Mouse (Mus musculus): Measurements from ENCODE around the gene Ap2b1.

Gene Ap2b1

DNA sequence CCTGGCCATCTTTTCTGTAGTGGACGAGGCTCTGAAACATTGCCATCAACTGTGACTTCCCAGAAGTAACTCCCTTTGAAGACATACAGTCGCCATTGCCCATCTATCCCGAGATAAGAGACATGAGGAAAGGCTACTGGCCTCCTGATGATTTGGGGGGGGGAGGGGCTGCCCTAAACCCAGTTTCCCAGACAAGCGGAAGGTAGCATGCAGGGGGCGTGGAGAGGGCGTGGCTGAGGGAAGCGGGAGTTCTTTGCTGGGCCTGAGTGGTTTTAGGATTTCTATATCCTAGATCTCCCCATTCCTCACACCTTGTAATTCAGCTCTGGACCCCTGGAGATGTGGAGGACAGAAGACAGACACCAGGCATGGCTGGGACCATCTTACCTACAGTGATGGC lies 145.0 kb downstream of the Ap2b1 start:
- DNase-seq (ENCODE audit: low spot score): no peak

DNA sequence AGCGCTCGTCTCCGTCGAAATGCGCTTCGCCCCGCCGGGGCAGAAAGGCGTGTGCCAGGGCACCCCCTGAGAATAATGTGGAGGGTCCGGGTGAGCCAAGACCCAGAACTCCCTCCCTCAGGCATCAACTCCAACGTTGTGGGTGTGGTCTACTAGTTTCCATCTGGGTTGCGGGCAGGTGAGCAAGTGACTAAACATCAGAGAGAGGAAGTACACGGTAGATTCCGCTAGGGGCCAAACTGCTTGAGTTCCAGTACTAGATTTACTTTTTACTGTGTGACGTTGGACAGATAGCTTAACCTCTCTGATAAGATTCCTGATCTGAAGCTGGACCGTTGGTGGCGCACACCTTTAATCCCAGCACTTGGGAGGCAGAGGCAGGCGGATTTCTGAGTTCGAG lies 146.2 kb downstream of the Ap2b1 start:
- DNase-seq (ENCODE audit: low spot score): peak; percentile 29

DNA sequence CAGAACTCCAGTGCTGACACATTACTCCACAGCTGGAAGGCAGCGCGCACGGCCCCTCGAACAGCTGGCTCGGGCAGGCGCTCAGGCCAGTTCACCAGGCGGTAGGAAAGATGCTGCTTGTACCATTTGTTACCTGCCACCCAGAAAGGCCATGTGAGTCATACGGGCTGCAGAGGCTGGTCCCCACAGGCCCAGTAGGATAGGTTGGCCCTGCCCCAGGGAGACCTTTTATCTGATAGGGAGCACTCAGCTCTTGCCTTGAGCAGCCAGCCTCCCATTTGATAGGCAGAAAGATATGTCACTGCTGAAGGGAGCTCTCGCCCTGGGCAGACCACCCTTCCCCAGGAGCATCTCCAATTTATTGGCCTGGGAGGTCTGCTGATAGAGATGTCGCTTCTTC lies 148.8 kb downstream of the Ap2b1 start:
- no peak for DNase-seq (ENCODE audit: low spot score)

DNA sequence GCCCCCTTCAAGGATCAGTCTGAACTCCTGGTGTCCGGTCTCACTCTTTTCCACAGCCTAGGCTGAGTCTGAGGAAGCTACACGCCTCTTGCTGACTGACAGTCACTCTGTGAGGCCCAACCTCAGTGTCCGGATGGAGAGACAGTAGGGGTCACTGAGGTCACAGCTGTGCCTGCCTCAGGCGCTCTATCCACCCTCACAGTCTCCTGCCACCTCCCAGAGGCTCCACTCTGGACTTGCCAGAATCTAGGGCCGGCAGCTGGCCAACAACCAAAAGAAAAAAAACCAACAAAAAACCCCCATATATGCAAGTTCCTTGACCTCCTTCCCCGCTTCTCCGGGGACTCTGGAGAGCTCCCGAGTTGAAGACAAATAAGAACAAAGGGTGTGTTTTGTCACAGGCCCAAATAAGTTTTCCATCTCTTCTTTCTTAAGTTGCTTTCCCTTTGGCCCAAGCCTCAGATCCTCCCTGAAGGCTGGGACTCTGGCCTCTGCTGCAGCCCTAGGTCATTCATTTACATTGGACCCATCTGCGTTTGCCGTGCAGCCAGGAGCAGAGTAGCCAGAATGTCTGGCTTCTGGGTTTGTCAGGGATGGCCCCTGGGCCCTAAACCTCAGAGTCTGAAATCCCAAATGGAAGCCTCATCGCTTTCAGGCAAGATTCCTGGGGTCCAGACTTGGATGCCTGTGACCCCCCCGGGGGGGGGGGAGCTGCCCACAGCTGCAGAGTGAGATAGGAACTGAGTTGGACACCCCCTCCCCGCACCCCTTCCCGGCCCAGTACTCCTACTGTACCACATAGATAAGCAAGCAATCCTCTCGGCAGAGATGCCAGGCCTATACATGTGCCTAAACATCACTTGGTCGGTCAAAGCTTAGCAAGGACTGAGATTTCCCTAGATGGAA lies 149.4 kb downstream of the Ap2b1 start:
- no peak for DNase-seq (ENCODE audit: low spot score)

DNA sequence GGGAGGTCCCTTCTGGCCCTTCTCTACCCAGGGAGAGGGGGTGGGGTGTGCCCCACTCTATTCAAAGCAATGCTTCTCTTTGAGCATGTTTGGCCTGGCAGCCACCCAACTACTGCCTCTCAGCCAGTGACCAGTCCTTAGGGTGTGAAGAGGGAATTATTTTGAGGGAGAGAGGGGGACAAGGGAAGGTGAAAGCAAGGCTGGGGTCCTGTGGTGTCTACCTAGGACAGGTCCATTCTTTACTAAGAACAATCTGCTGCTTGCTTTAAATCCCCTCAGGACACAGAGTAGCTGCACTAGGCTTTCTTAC lies 150.1 kb downstream of the Ap2b1 start:
- DNase-seq (ENCODE audit: low spot score): no peak

DNA sequence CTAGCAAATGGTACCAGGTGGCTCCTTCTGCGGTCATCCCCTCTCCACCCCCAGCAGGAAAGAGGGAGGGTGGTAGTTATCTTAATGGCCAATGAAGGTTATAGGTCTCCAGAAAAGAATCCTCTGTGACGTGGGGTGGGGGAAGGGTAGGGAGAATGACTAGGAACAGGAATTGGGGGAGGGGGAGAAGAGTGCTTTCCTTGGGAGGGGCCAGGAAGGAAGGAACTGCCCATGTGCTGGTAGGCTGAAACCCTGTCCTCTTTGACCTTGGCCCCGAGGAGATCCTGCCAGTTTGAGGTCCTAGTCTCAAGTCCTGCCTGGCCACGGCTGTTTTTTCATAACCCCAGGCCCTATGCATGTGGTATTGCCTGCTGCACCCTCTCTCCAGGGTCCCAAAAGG lies 150.5 kb downstream of the Ap2b1 start:
- DNase-seq (ENCODE audit: low spot score): no peak

DNA sequence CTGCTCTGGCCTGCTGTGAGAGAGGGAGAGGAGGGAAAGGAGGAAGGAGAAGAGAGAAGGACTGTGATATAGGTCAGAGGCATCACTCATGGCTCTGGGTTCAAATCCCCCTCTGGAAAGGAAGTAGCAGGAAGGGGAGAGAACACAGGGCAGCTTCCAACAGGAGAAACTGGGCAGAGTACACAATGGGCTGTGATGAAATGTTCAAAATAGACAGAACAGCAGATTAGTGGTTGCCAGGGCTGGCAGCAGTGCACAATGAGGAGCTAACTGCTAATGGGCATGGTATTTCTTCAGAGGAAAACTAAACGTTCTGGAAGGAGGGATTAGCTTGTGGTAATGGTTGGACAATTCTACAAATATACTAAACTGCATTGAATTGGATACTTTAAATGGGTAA lies 151.7 kb downstream of the Ap2b1 start:
- no peak for DNase-seq (ENCODE audit: low spot score)

DNA sequence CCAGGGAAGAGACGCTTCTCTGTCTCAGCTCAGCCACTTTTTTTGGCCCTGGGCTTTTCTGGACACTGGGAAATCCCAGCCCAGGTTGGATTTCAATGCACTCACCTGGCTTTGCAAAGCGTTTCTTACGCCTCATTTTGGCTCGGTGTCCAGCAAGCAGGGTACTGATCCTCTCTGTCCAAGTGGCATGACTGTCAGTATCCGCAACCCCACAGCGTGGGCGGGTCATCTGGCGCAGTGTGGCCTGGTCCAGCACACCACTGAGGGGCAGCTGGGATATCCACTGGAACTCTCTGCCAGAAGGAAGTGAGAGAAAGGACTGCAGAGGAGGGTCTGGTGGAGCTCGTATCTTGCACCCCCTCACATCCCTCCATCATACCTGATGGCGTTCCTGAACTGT lies 152.5 kb downstream of the Ap2b1 start:
- no peak for DNase-seq (ENCODE audit: low spot score)

DNA sequence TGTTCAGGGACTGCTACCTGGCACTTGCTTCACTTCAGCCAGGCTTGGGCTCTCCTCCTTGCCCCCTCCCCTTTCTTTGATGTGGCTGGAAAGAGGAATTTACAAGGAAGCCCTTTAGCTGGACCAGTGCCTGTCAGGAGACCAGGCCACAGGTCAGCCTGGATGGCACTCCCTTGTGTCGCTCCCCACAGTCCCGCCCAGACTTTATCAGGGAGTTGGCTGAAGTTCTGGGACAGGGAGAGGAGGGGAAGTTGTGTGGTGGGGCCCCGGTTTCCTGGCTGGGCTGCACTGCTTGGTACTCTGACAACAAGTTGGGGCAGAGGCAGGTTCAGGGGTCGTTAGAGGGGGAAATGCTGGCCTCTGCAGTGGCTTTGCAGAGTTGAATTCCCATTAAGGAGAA lies 155.7 kb downstream of the Ap2b1 start:
- DNase-seq (ENCODE audit: low spot score): no peak

All from T-cell, adult 2 months (primary cell).